Mouse (Mus musculus) left cerebral cortex, postnatal 25 days (tissue): ENCODE measurements around the gene Banp. TPM values are rescaled to one million over a fixed set of nuclear protein-coding genes. Genes with fewer than 3 reads are reported as not detected.

Source experiments
- DNase-seq, 2 experiments: peaks; one replicate each; pipeline ENCODE4 v3.0.0; 2022; ENCODE audit warnings: low spot score in 2 of 2, mixed read lengths in 1 of 2
- intact Hi-C: fragments of 180-260 bp; cut with DNase I; formaldehyde crosslinking; loops from one replicate; pipeline ENCODE4 v1.15.1; 2025
- total RNA-seq, 2 experiments: library from RNA; stranded (reverse); gene quantifications; 2 replicates each; pipeline ENCODE4 v1.2.3; 2021

The Banp gene
- total RNA-seq, 2 experiments from 2014 or later = 36.5 to 58.6 TPM

DNA sequence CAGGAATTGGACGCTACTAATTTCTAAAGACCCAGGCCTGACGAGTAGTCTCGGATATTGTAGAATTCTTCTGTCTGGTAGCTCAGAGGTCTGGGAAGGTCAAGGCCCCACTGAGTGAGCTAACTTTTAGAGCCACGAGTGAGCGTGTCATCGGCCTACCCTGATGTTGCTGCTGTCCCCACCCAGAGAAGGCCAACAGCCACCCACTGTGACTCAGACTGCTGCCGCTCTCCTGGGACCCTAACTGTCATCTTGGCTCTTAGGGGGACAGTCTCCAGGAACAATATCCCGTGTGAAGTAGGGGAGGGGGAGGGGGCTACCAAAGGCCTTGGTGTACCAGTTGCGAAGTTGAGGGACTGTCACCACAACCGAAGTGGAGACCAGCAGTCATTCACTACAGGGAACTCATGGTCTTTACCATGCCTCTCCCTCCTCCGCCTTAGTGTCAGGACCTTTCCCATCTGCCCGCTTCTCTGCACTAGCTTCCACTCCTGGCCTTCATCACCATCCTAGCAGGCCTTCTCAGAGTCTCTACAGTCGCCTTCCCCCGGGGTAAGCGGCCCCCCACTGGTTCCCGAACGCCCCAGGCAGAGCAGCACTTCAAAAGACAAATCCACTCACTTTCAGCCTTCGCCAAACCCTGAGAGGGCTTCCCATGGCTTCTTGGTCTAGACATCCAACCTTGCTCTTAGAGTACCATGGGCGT, 2.4 kb upstream of the Banp start:
- DNase-seq = no peak
- intact Hi-C loops = no loop called here

- intact Hi-C loops = no loop called here
- peak; percentile 67 to 75 for DNase-seq
Measured at GRCm38 (mm10) chr8:121947753-121948141, 1.8 kb upstream of the Banp start.

GRCm38 (mm10) chr8:121948321-121949145, 1.0 kb upstream of the Banp start:
- intact Hi-C loops = no loop called here
- no peak for DNase-seq

DNA sequence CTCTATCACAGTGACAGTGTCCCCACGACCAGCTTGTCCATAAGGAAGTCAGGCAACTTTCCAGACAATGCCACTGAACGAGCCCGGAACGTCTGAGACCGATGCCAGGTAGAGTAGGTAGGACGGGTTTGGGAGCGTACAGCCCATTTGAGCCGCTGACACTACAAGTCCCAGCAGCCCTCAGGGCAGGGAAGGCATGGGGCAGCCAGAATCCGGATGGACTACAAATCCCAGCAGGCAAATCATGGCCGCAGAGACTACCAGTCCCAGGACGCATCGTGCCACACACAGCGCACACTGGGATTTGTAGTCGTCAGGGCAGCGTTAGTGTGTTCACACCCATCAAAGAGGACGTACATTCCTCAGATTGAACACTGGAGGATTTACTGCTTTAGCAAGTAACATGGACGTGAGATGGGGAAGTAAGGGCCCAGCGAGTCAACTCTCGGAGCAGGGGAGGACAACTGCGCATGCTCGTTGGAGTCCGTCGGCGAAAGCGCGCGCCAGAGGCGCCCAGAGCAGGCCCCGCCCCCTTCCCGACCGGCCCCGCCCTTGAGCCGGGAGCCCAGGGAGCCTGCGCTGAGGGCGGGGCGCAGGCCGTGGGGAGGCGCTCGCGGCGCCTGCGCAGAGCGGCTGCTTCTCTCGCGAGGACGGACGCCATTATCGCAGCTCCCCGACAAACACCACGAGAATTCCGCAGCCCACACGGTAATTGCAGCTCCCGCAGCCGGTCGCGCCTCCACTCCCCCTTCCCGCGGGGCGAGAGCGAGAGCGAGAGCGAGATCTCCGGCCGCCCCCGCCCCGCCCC, 595 bp downstream of the Banp start:
- DNase-seq = peak; percentile 98 to 99
- intact Hi-C loops = no loop called here

DNA sequence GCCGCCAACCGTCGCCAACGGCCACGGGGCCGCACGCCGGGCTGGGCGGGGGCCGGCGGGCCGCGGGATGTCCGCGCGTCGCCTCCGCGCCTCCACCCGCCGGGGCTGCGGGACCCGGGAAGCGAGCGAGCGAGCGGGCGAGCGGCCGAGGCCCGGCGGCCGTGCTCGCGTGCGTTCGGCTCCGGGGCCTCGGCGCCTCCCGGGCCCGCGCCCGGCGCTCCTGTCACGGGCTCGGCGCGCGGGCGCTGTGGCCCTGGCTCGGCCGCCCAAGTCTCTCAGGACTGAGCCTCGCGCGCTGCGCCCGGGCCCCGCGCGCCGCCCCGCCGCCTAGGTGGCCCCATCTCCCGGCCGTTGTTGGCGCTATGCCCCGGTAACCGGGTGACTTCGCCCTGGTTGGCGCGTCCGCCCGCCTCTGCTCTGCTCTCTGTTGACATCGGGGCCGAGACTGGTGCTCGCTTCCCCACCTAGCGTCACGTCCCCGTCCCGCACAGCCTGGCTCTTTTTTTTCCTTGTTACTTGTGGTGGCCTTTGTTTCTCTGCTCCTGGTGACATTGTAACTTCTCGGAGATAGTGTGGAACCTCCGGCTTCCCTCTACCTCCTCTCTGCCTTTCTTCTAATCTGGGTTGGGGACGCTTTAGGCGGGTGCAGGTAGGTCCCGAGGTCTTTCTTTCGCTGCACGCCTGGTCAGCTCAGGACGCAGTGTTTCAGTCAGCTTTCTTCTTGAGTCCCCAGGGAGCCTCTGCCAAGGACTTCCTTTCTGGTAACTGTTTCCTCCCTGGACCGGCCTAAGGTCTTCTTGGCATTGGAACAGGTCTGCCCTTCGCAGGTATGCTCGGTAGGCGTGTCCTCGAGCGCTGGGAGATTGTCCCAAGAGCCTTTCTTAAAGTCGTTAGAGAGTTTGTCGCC, 1.5 kb downstream of the Banp start:
- intact Hi-C loops = no loop called here
- peak; percentile 55 to 57 for DNase-seq

DNA sequence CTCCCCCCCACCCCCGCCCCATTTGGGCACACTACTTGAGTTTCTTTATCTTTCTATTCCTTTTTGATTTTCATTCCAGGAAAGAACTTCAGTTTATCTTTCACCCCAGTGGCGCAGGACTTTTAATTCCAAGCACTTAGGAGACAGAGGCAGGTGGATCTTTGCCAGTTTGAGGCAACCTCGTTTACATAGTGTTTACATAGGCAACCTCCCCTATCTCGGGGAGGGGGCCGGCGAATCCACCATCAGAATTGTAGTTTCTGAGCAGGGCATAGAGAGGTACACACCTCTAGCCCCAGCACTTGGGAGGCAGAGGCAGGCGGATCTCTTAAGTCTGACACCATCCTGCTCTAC, 2.1 kb downstream of the Banp start:
- no peak for DNase-seq
- intact Hi-C loops = no loop called here

DNA sequence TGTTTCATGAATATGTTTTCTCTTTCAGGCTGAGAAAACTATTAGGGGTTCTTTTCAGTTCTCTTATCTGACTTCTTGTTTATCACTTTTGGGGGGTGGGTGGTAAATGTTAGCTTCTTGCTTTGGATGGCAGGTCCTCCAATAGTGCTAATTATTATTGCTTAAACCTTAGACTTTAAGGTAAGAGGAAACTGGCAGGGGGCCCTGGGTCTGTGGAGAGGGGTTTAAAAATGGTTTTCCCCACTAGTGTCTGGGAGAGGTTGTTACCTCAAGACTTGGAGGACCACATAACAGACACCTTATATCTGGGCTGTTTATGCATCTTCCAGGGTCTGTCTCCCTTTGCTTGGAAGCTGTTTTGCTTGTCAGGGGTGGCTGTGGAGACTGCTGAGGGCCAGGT, 2.6 kb downstream of the Banp start:
- no peak for DNase-seq
- intact Hi-C loops = no loop called here

GRCm38 (mm10) chr8:121952800-121953199, 3.2 kb downstream of the Banp start:
- DNase-seq = no peak
- intact Hi-C loops = no loop called here

DNA sequence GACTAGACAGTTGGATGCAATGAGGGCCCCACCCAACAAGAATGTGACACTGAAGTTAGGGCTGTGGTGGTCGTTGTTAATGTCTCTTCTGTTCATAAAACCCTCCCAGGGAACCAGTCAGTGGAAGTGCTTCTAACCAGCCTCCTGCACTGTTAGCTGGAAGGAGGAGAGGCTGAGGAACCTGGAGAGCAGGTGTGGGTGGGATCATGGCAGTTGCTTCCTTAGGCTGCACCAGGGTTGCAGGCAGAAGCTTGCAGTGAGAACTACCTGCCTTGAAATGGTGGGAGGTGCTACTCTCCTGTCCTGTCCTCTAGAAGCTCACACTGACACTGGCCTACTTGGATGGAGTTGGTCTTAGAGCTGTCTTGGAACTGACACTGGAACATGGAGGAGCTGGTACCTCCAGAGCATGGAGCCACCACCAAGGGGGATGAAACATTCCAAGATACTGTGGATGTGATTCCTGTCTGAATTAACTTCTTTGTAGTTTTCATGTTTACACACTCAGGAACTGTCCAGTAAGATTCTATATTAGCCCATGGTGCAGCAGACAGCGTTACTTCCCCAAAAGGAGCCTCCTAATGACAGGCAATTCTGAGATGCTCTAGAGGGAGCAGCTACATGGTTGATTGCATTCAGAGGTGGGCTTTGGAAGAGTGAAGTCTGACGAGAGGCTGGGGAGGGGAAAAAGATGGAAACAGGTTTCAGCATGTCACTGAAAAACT, 4.4 kb downstream of the Banp start:
- no peak for DNase-seq
- intact Hi-C loops = no loop called here

DNA sequence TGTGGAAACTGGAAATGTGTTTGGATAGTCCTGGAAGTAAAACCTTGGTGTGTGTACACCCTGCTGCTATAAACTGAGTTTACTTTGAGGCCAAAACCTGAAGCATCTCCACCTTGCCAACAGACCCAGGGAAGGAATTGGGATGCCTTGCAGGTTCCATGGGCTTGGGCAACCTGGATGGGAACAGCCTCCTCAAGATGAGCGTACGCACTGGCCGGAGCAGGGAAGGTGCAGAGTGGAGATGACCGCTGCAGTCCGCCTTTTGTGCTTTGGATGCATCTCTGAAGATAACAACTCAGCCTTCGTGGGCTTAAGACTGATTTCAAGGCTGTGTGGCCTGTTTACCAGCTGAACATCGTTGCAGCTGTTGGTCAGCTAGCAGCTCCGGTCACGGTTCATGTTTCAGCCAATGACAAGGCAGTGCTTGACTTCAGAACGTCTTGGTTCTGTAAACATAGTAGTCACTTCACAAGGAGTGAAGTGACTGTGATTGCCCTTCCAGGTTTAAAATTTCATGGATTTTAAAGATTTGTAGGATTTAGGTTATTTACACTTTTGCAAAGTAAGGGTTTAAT, 5.5 kb downstream of the Banp start:
- DNase-seq = no peak
- intact Hi-C loops = no loop called here

DNA sequence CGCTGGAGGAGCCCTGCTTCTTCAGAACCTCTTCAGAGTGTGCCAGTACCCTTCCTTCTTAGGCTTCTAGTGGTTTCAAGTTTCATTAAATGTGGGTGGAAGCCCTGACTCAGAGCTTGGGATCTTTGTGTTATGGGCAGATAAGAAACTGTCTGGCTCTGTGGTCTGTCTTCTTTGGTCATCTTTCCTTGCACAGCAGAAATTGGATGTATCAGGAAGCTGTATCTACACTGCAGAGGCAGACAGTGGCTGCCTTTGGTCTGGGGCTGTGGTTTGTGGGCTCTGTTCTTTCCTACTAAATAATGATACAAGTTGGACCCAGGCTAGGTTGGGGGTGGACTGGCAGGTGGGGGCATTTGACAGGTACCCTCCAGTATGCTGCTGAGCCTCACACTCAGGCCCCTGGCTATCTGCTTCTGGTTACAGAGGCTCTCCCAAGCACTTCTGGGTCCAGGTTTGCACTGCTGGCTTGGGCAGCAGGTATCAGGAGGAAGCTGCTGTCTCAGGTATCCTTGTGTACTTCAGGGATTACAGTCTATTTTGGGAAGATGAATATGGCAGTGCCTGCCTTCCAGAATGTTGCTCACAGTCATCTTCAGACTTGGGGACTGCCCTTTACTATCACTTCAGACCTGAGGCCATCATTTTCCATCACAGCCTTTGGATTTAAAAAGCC, 6.4 kb downstream of the Banp start:
- DNase-seq = no peak

DNA sequence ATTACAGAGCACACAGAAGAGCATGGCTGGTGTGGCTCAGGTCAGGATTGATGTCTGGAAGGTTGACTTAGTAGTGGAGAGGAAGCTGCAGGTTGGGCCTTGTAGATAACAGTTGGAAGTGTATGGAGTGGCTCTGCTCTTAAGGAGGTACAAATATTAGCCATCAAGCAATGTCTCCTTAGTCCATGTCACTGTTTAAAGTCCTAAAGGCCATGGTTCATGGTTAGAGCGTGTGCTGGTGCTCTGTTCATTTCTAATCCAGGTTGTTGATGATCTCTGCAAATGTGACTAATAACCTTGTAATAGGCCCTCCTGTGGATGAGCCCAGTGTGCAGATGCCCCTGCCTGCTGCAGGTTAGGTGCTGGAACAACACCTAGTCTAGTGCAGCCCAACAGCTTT, 8.8 kb downstream of the Banp start:
- no peak for DNase-seq
- intact Hi-C loops = no loop called here

More for the DNA sequence above, 6.4 kb downstream of the Banp start:
- intact Hi-C loops = no loop called here

- intact Hi-C loops = no loop called here
- no peak for DNase-seq
Measured at GRCm38 (mm10) chr8:121962892-121963291, 13.3 kb downstream of the Banp start.

- intact Hi-C loops = no loop called here
- DNase-seq = no peak
Measured at GRCm38 (mm10) chr8:121964716-121965512, 15.4 kb downstream of the Banp start.

- intact Hi-C loops = no loop called here
- DNase-seq = no peak
Measured at GRCm38 (mm10) chr8:121966110-121966509, 16.6 kb downstream of the Banp start.

DNA sequence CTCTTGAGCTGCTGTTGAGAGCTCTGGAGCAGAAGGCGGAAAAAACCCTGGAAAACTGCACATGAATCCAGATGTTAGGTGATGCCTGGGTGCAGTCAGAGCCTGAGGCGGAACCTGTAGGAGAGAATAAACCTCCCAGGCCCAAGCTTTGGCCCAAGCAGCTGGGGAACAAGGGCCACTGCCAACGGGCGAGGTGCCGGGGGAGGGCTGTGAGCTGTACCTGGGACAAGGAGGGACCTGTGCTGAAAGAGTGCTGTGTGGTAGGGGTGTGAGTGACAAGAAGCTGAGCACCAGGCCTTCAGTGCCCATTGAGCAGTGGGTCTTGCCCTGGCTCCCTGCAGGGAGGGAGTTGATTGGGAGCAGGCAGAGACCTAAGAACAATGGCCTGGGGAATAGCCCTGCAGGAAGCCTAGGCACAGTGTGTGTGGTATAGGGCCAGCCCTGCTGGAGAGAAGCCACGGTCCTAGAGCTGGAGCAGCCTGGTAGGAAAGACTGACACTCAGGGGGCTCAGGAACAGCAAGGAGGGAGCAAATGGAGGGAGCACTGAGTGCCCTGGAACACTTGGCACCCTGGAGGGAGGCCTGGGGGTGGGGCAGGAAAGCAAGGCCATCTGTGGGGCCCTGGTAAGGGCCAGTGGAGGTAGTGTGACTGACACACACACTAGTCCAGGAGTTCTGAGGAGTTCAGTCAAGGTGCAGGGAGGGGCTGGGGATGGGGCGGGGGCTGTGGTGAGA, 17.3 kb downstream of the Banp start:
- intact Hi-C loops = no loop called here
- no peak for DNase-seq

- intact Hi-C loops = no loop called here
Measured at GRCm38 (mm10) chr8:121967977-121968376, 18.4 kb downstream of the Banp start.

More at GRCm38 (mm10) chr8:121967977-121968376, 18.4 kb downstream of the Banp start:
- DNase-seq = no peak
